Mouse (Mus musculus): ENCODE data around the gene Rgs9bp. TPM values are rescaled to one million over a fixed set of nuclear protein-coding genes. Genes with fewer than 3 reads are reported as not detected.
A peak's percentile ranks its signal among the peaks of the same experiment; 100 is the strongest.
"Not testable (repeated sequence)": the region's sequence is repeated elsewhere in the genome, so short reads cannot be mapped to it uniquely, and the experiment has no call there.

Rgs9bp gene
- polyA plus RNA-seq, 1 experiment = not detected

GRCm38 (mm10) chr7:35545881-35546280 is 39.5 kb downstream of the Rgs9bp start:
- TF ChIP-seq CTCF (IDR thresholded peaks at IDR 0.05; ENCODE audit: low read depth, low read length) (peak; percentile 33; the same call in 1 of the 2 replicates), POLR2A (IDR thresholded peaks at IDR 0.05; ENCODE audit: borderline replicate concordance, low read depth, low read length) (no peak)
- H3K4me3 ChIP-seq (ENCODE audit: insufficient read depth, low read length) = no peak overlapping the region
- no peaks in the 10 kb centered on the region for H3K4me1 ChIP-seq (ENCODE audit: control insufficient read depth, insufficient read depth, low read length)
- H3K27ac ChIP-seq (ENCODE audit: insufficient read depth, low read depth, low read length) = no peak overlapping the region

GRCm38 (mm10) chr7:35537562-35537961 is 47.8 kb downstream of the Rgs9bp start, which contains the start of gene Tdrd12:
TSS of gene Tdrd12 (minus strand) at chr7:35537745.
- H3K4me3 ChIP-seq (ENCODE audit: insufficient read depth, low read length) = no peak within 1 kb of the TSS
- TF ChIP-seq CTCF (IDR thresholded peaks at IDR 0.05; ENCODE audit: low read depth, low read length) (no peak), POLR2A (IDR thresholded peaks at IDR 0.05; ENCODE audit: borderline replicate concordance, low read depth, low read length) (no peak)
- no peaks in the 10 kb centered on the region for H3K4me1 ChIP-seq (ENCODE audit: control insufficient read depth, insufficient read depth, low read length)
- no peak within 1 kb of the TSS for H3K27ac ChIP-seq (ENCODE audit: insufficient read depth, low read depth, low read length)

GRCm38 (mm10) chr7:35535750-35536512 is 49.5 kb downstream of the Rgs9bp start:
- no peaks in the 10 kb centered on the region for H3K4me1 ChIP-seq (ENCODE audit: control insufficient read depth, insufficient read depth, low read length)
- TF ChIP-seq CTCF (IDR thresholded peaks at IDR 0.05; ENCODE audit: low read depth, low read length) (no peak), POLR2A (IDR thresholded peaks at IDR 0.05; ENCODE audit: borderline replicate concordance, low read depth, low read length) (no peak)
- H3K4me3 ChIP-seq (ENCODE audit: insufficient read depth, low read length) = no peak overlapping the region
- no peak overlapping the region for H3K27ac ChIP-seq (ENCODE audit: insufficient read depth, low read depth, low read length)

- H3K4me1 ChIP-seq (ENCODE audit: control insufficient read depth, insufficient read depth, low read length); H3K27ac ChIP-seq (ENCODE audit: insufficient read depth, low read depth, low read length); H3K4me3 ChIP-seq (ENCODE audit: insufficient read depth, low read length): not testable (repeated sequence)
Measured at GRCm38 (mm10) chr7:35530544-35530943, 54.8 kb downstream of the Rgs9bp start.

GRCm38 (mm10) chr7:35530026-35530425 is 55.4 kb downstream of the Rgs9bp start:
- no peaks in the 10 kb centered on the region for H3K4me1 ChIP-seq (ENCODE audit: control insufficient read depth, insufficient read depth, low read length)
- TF ChIP-seq POLR2A (IDR thresholded peaks at IDR 0.05; ENCODE audit: borderline replicate concordance, low read depth, low read length) = no peak
- no peak for TF ChIP-seq CTCF (IDR thresholded peaks at IDR 0.05; ENCODE audit: low read depth, low read length)
- H3K27ac ChIP-seq (ENCODE audit: insufficient read depth, low read depth, low read length) = no peak overlapping the region
- no peak overlapping the region for H3K4me3 ChIP-seq (ENCODE audit: insufficient read depth, low read length)

Other genes starting within 250 kb of the Rgs9bp start
- gene Faap24, start 188.7 kb downstream of the Rgs9bp start, polyA plus RNA-seq (2012; ENCODE audit: insufficient read depth, insufficient read length, missing spikeins) = 8.1 and 8.5 TPM in 2 replicates
- 16.6 and 16.9 TPM in 2 replicates for gene Cep89, start 188.5 kb downstream of the Rgs9bp start, polyA plus RNA-seq (2012; ENCODE audit: insufficient read depth, insufficient read length, missing spikeins)
- not detected in 2 replicates for gene Slc7a9, start 136.8 kb downstream of the Rgs9bp start, polyA plus RNA-seq (2012; ENCODE audit: insufficient read depth, insufficient read length, missing spikeins)
- not detected in 2 replicates for gene Tdrd12, start 47.8 kb downstream of the Rgs9bp start, polyA plus RNA-seq (2012; ENCODE audit: insufficient read depth, insufficient read length, missing spikeins)
- 19.2 and 19.7 TPM in 2 replicates for gene Nudt19, start 29.3 kb downstream of the Rgs9bp start, polyA plus RNA-seq (2012; ENCODE audit: insufficient read depth, insufficient read length, missing spikeins)
- 22.7 and 29.4 TPM in 2 replicates for gene Ankrd27, start 662 bp upstream of the Rgs9bp start, polyA plus RNA-seq (2012; ENCODE audit: insufficient read depth, insufficient read length, missing spikeins)
- gene Pdcd5, start 61.9 kb upstream of the Rgs9bp start, polyA plus RNA-seq (2012; ENCODE audit: insufficient read depth, insufficient read length, missing spikeins) = 56.2 and 68.9 TPM in 2 replicates
- 1.5 TPM in 2 replicates for gene Dpy19l3, start 168.9 kb upstream of the Rgs9bp start, polyA plus RNA-seq (2012; ENCODE audit: insufficient read depth, insufficient read length, missing spikeins)
- not detected in 2 replicates for gene Zfp507, start 217.4 kb upstream of the Rgs9bp start, polyA plus RNA-seq (2012; ENCODE audit: insufficient read depth, insufficient read length, missing spikeins)